Mouse (Mus musculus) liver, embryonic 14.5 days (tissue): ENCODE results near the gene Olfr46.

Experiments
- CTCF ChIP-seq: IDR thresholded peaks from 2 replicates; pipeline ENCODE4 v1.5.1; 2016; ENCODE audit warnings: antibody characterized with exemption, low read depth, control low read depth
- EP300 ChIP-seq: IDR thresholded peaks from 2 replicates; pipeline ENCODE4 v1.6.1; 2016; ENCODE audit warnings: antibody characterized with exemption, low read depth

GRCm38 (mm10) chr7:140630559-140630958 lies 29.5 kb downstream of the Olfr46 start:
- no peak for TF ChIP-seq CTCF
- no peak for TF ChIP-seq EP300
